Mouse (Mus musculus): ENCODE measurements around the gene Rnf207. TPM values are rescaled to one million over a fixed set of nuclear protein-coding genes. Genes with fewer than 3 reads are reported as not detected.
A peak's percentile ranks its signal among the peaks of the same experiment; 100 is the strongest.

The Rnf207 gene
- polyA plus RNA-seq, 1 experiment from 2014 or later: 4.2 TPM

- H3K4me2 ChIP-seq (ENCODE audit: low read length): peak within 1 kb of the TSS; percentile 87
- H3K4me3 ChIP-seq (replicated peaks; ENCODE audit: low read depth, low read length): peak within 1 kb of the TSS; percentile 57
- peak; percentile 54 for ATAC-seq (ENCODE audit: low FRiP score, low TSS enrichment)
- H3K27me3 ChIP-seq (ENCODE audit: control insufficient read depth, insufficient read depth, low read length): peaks cover 42% of the 10 kb centered on the region
- peaks cover 17% of the 10 kb centered on the region; the same call in 1 of the 2 replicates for H3K4me1 ChIP-seq (ENCODE audit: control insufficient read depth, insufficient read depth, low read length)
- H3K36me3 ChIP-seq (ENCODE audit: control insufficient read depth, insufficient read depth, low read length): no peaks in the 10 kb centered on the region
- peak within 1 kb of the TSS; percentile 74 for H3K9ac ChIP-seq (replicated peaks; ENCODE audit: low read length)
- DNase-seq: peak; percentile 76
- peak within 1 kb of the TSS; percentile 64 for H3K27ac ChIP-seq (replicated peaks; ENCODE audit: low read depth, low read length)
- 1% methylated on average over 46 of the region's 48 CpGs for WGBS
- no peaks in the 10 kb centered on the region for H3K9me3 ChIP-seq (ENCODE audit: control insufficient read depth, low read length)
Measured at GRCm38 (mm10) chr4:152273621-152274236, 45.1 kb downstream of the Rnf207 start, which contains the start of gene Gpr153. Gene Gpr153 (plus strand): TSS chr4:152274232.

DNA sequence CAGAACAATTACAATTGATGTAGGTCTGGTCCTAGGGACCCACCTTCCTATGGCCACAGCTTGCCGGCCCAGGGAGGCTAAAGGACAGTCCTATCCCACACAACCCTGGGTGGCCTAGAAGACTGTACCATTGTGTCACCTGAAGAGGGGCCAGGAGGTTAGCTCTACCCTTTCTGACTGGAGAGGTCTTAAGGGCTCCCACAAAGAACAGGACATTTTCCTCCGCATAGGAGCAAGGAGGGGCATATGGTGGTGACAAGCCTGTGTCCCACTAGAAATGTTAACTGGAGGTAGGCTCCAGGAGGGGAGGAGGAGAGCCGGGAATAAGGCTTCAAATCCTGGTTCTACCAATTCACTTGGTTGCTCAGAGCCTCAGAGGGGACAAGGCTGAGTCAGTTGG lies 45.6 kb downstream of the Rnf207 start:
- DNase-seq (no peak), ATAC-seq (ENCODE audit: low FRiP score, low TSS enrichment) (no peak)
- Histone ChIP-seq H3K9me3 (ENCODE audit: control insufficient read depth, low read length) (no peaks in the 10 kb centered on the region), H3K27ac (replicated peaks; ENCODE audit: low read depth, low read length) (peak overlapping the region; percentile 64), H3K27me3 (ENCODE audit: control insufficient read depth, insufficient read depth, low read length) (peaks cover 42% of the 10 kb centered on the region), H3K36me3 (ENCODE audit: control insufficient read depth, insufficient read depth, low read length) (no peaks in the 10 kb centered on the region; the same call in 1 of the 2 replicates), H3K9ac (replicated peaks; ENCODE audit: low read length) (peak overlapping the region; percentile 74; the same call in 1 of the 2 replicates), H3K4me2 (ENCODE audit: low read length) (peak overlapping the region; percentile 87), H3K4me1 (ENCODE audit: control insufficient read depth, insufficient read depth, low read length) (peaks cover 17% of the 10 kb centered on the region; the same call in 1 of the 2 replicates), H3K4me3 (replicated peaks; ENCODE audit: low read depth, low read length) (no peak overlapping the region)
- WGBS: 22% methylated on average over 3 of the region's 3 CpGs

DNA sequence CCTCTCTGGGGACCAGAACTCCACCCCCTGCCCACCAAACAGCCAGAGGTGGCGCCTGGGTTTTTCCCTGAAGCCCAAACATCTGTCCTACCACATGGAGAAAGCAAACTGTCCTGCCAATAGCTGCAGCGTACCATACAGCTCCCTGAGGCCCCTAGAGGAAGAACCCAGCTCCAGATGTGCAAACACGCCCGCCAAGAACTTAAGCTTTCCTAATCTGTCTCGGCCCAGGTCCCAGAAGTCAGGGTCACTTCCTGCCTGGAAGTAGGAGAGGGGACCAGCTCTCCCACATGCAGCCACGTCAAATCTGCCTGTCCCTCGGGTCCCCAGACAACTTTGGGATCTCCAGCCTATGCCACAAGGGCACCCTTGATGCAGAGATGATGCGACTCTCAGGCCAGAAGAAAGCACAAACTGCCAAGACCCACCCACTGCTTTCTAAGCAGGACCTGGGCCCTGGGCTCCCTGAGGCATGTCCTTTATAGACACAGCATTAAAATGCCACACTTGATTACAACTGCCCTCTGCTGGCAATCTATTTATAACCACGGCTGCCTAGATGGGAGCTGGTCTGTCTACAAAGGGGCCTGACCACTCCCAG lies 46.2 kb downstream of the Rnf207 start:
- peak; percentile 62 for DNase-seq
- Histone ChIP-seq H3K4me1 (ENCODE audit: control insufficient read depth, insufficient read depth, low read length) (peaks cover 17% of the 10 kb centered on the region; the same call in 1 of the 2 replicates), H3K36me3 (ENCODE audit: control insufficient read depth, insufficient read depth, low read length) (no peaks in the 10 kb centered on the region; the same call in 1 of the 2 replicates), H3K27me3 (ENCODE audit: control insufficient read depth, insufficient read depth, low read length) (peaks cover 41% of the 10 kb centered on the region), H3K27ac (replicated peaks; ENCODE audit: low read depth, low read length) (0 out of 2 replicates have a peak overlapping the region, but pooled peaks have one; percentile 64), H3K4me2 (ENCODE audit: low read length) (no peak overlapping the region), H3K9ac (replicated peaks; ENCODE audit: low read length) (no peak overlapping the region), H3K4me3 (replicated peaks; ENCODE audit: low read depth, low read length) (no peak overlapping the region), H3K9me3 (ENCODE audit: control insufficient read depth, low read length) (no peaks in the 10 kb centered on the region)
- ATAC-seq (ENCODE audit: low FRiP score, low TSS enrichment): no peak
- 31% methylated on average over 9 of the region's 9 CpGs for WGBS

- peaks cover 17% of the 10 kb centered on the region; the same call in 1 of the 2 replicates for H3K4me1 ChIP-seq (ENCODE audit: control insufficient read depth, insufficient read depth, low read length)
- no peaks in the 10 kb centered on the region for H3K9me3 ChIP-seq (ENCODE audit: control insufficient read depth, low read length)
- no peak overlapping the region for H3K4me3 ChIP-seq (replicated peaks; ENCODE audit: low read depth, low read length)
- ATAC-seq (ENCODE audit: low FRiP score, low TSS enrichment) (no peak), DNase-seq (no peak)
- no peak overlapping the region for H3K9ac ChIP-seq (replicated peaks; ENCODE audit: low read length)
- H3K27ac ChIP-seq (replicated peaks; ENCODE audit: low read depth, low read length): no peak overlapping the region
- peaks cover 36% of the 10 kb centered on the region for H3K27me3 ChIP-seq (ENCODE audit: control insufficient read depth, insufficient read depth, low read length)
- no peaks in the 10 kb centered on the region; the same call in 1 of the 2 replicates for H3K36me3 ChIP-seq (ENCODE audit: control insufficient read depth, insufficient read depth, low read length)
- WGBS: 74% methylated on average over 7 of the region's 7 CpGs
- no peak overlapping the region for H3K4me2 ChIP-seq (ENCODE audit: low read length)
Measured at GRCm38 (mm10) chr4:152272006-152272405, 46.8 kb downstream of the Rnf207 start.

DNA sequence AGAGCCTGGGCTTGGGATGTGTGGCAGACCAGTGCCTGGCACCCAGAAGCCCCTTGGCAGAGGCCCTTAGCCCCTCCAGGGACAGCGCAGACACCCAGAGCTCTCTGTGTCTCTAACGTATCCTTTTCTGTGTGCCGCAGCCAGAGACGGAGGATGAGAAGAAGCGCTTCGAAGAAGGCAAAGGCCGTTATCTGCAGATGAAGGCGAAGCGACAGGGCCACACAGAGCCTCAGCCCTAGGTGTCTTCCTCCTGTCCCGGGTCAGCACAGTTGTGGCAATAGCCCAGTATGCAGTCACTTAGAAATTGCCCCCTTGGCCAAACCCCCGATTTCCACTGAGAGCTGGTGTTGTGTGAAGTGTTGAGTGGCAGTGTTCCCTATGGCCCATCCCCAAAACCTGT lies 47.5 kb downstream of the Rnf207 start:
- Histone ChIP-seq H3K36me3 (ENCODE audit: control insufficient read depth, insufficient read depth, low read length) (no peaks in the 10 kb centered on the region; the same call in 1 of the 2 replicates), H3K27ac (replicated peaks; ENCODE audit: low read depth, low read length) (no peak overlapping the region), H3K9ac (replicated peaks; ENCODE audit: low read length) (no peak overlapping the region), H3K4me3 (replicated peaks; ENCODE audit: low read depth, low read length) (no peak overlapping the region), H3K9me3 (ENCODE audit: control insufficient read depth, low read length) (no peaks in the 10 kb centered on the region), H3K4me2 (ENCODE audit: low read length) (no peak overlapping the region), H3K27me3 (ENCODE audit: control insufficient read depth, insufficient read depth, low read length) (peaks cover 29% of the 10 kb centered on the region), H3K4me1 (ENCODE audit: control insufficient read depth, insufficient read depth, low read length) (peaks cover 17% of the 10 kb centered on the region; the same call in 1 of the 2 replicates)
- no peak for ATAC-seq (ENCODE audit: low FRiP score, low TSS enrichment)
- WGBS: 90% methylated on average over 11 of the region's 11 CpGs
- DNase-seq: no peak

DNA sequence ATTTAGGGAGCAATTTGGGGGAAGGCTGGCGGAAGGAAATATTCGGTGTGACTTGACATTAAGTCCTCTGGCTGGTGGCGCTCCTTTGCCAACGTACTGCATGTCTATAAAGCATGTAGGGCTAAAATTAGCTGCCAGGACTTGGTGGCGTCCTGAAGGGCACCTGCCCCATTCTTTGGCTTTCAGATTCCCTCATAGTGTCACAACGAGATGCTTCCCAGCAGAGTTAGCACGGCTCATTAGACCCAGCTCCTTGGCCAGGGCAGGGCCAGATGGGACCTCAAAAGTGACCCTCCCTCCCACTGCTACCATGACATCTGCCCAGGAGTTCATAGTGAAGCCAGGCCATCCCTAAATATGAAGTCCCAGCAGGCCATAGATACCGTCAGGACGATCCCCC lies 48.2 kb downstream of the Rnf207 start:
- DNase-seq (no peak), ATAC-seq (ENCODE audit: low FRiP score, low TSS enrichment) (no peak)
- Histone ChIP-seq H3K4me3 (replicated peaks; ENCODE audit: low read depth, low read length) (no peak overlapping the region), H3K36me3 (ENCODE audit: control insufficient read depth, insufficient read depth, low read length) (no peaks in the 10 kb centered on the region; the same call in 1 of the 2 replicates), H3K9me3 (ENCODE audit: control insufficient read depth, low read length) (no peaks in the 10 kb centered on the region), H3K9ac (replicated peaks; ENCODE audit: low read length) (no peak overlapping the region), H3K27me3 (ENCODE audit: control insufficient read depth, insufficient read depth, low read length) (peaks cover 22% of the 10 kb centered on the region), H3K4me1 (ENCODE audit: control insufficient read depth, insufficient read depth, low read length) (peaks cover 17% of the 10 kb centered on the region; the same call in 1 of the 2 replicates), H3K4me2 (ENCODE audit: low read length) (no peak overlapping the region), H3K27ac (replicated peaks; ENCODE audit: low read depth, low read length) (no peak overlapping the region)
- 76% methylated on average over 9 of the region's 9 CpGs for WGBS

DNA sequence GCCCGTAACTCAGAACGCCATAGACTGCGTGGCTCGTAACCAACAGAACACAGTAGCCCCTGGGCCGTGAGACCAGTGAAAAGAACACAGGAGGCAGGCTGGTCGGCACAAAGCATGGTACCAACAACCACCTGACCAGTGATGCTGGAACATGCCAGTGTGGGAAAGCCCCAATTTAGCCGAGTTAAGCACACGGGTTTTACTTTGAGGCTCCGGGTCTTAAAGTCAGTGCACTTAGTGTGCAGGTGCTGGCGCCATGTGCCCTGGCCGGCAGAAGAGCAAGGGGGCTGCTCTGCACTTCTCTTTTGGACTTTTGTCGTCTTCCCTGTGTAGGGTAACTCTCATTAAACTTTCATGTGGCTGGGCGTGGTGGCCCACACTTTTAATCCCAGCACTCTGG lies 48.8 kb downstream of the Rnf207 start:
- Histone ChIP-seq H3K36me3 (ENCODE audit: control insufficient read depth, insufficient read depth, low read length) (peaks cover 2% of the 10 kb centered on the region; the same call in 1 of the 2 replicates), H3K4me1 (ENCODE audit: control insufficient read depth, insufficient read depth, low read length) (peaks cover 17% of the 10 kb centered on the region; the same call in 1 of the 2 replicates), H3K9ac (replicated peaks; ENCODE audit: low read length) (no peak overlapping the region), H3K27ac (replicated peaks; ENCODE audit: low read depth, low read length) (no peak overlapping the region), H3K4me3 (replicated peaks; ENCODE audit: low read depth, low read length) (no peak overlapping the region), H3K4me2 (ENCODE audit: low read length) (no peak overlapping the region), H3K9me3 (ENCODE audit: control insufficient read depth, low read length) (no peaks in the 10 kb centered on the region), H3K27me3 (ENCODE audit: control insufficient read depth, insufficient read depth, low read length) (peaks cover 16% of the 10 kb centered on the region; the same call in 1 of the 2 replicates)
- WGBS: 87% methylated on average over 13 of the region's 13 CpGs
- DNase-seq (no peak), ATAC-seq (ENCODE audit: low FRiP score, low TSS enrichment) (no peak)

GRCm38 (mm10) chr4:152267748-152268369 lies 50.9 kb downstream of the Rnf207 start:
- Histone ChIP-seq H3K9ac (replicated peaks; ENCODE audit: low read length) (no peak overlapping the region), H3K36me3 (ENCODE audit: control insufficient read depth, insufficient read depth, low read length) (peaks cover 8% of the 10 kb centered on the region; the same call in 1 of the 2 replicates), H3K4me2 (ENCODE audit: low read length) (no peak overlapping the region), H3K4me1 (ENCODE audit: control insufficient read depth, insufficient read depth, low read length) (0 out of 2 replicates have a peak, but pooled peaks cover under 1% of the 10 kb centered on the region), H3K9me3 (ENCODE audit: control insufficient read depth, low read length) (no peaks in the 10 kb centered on the region), H3K27ac (replicated peaks; ENCODE audit: low read depth, low read length) (no peak overlapping the region), H3K27me3 (ENCODE audit: control insufficient read depth, insufficient read depth, low read length) (0 out of 2 replicates have a peak, but pooled peaks cover 4% of the 10 kb centered on the region), H3K4me3 (replicated peaks; ENCODE audit: low read depth, low read length) (no peak overlapping the region)
- no peak for ATAC-seq (ENCODE audit: low FRiP score, low TSS enrichment)
- 87% methylated on average over 13 of the region's 13 CpGs for WGBS
- no peak for DNase-seq
